Mouse (Mus musculus): Measurements from ENCODE around the gene Ccdc84.

GRCm38 (mm10) chr9:44391466-44391865, 26.9 kb downstream of the Ccdc84 start:
- TF ChIP-seq TAL1 (IDR thresholded peaks at IDR 0.05; ENCODE audit: low read length) (no peak), GATA1 (IDR thresholded peaks at IDR 0.05; ENCODE audit: low read length) (no peak)

Data from erythroblast, embryonic 14.5 days (primary cell).